Mouse (Mus musculus): ENCODE measurements around the gene Krtap4-7.
"Not testable (repeated sequence)": the region's sequence is repeated elsewhere in the genome, so short reads cannot be mapped to it uniquely, and the experiment has no call there.

Gene Krtap4-7

DNA sequence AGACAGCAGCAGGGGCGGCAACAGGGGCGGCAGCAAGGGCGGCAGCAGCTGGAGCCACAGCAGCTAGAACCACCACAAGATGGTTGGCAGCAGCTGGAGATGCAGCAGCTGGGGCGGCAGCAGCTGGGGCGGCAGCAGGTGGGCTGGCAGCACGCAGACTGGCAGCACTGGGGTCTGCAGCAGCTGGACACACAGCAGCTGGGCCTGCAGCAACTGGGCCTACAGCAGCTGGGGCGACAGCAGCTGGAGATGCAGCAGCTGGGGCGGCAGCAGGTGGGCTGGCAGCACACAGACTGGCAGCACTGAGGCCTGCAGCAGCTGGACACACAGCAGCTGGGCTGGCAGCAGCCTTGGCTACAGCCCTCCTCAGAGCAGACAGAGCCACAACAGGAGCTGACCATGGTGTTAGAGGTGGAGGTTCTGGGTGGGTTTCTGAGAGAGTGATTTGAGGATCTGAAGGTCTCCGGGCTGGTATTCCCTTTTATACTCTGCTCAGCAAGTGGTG is at the start of gene Krtap4-7:
Gene Krtap4-7 (minus strand): TSS at position 455 of the 505 bp plus-strand sequence.
- not testable (repeated sequence) for DNase-seq

DNA sequence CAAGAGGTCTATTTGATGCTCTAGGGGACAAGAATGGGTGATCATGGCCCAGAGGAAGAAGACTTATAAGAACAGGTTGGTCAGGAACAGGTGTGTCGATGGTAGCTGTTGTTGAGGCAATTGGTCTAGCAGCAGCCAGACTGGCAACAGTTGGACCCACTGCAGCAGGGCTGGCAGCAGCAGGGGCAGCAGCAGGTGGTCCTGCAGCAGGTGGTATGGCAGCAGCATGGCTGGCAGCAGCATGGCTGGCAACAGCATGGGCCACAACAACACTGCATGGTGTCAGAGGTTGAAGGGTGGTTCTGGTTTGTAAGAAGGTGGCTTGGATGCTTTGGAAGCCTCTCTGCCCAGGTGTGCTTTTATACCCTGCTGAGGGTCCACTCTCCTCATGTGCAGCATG is 46.6 kb upstream of the Krtap4-7 start, which contains the start of gene Gm14190:
Gene Gm14190 (minus strand): TSS at position 278 of the 400 bp plus-strand sequence.
- DNase-seq: no peak

DNA sequence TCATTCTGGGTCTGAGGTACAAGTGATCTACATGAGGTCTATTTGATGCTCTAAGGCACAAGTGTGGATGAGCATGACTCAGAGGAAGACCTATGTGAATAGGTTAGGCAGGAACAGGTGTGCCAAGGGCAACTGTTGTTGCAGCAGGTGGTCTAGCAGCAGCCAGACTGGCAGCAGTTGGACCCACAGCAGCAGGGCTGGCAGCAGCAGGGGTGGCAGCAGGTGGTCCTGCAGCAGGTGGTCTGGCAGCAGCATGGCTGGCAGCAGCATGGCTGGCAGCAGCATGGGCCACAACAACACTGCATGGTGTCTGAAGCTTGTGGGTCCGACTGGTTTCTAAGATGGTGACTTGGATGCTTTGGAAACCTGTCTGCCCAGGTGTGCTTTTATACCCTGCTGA is 41.3 kb upstream of the Krtap4-7 start:
- DNase-seq: not testable (repeated sequence)

DNA sequence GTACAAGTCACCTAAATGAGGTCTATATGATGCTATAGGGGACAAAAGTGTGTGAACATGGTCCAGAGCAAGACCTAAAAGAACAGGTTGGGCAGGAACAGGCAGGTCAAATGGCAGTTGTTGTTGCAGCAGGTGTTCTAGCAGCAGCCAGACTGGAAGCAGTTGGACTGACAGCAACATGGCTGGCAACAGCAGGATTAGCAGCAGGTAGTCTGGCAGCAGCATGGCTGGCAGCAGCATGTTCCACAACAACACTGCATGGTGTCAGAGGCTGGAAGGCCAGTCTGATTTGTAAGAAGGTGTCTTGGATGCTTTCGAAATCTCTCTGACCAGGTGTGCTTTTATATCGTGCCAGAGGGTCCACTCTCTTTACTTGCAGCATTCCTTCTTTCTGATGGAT is 39.6 kb upstream of the Krtap4-7 start:
- DNase-seq: no peak

DNA sequence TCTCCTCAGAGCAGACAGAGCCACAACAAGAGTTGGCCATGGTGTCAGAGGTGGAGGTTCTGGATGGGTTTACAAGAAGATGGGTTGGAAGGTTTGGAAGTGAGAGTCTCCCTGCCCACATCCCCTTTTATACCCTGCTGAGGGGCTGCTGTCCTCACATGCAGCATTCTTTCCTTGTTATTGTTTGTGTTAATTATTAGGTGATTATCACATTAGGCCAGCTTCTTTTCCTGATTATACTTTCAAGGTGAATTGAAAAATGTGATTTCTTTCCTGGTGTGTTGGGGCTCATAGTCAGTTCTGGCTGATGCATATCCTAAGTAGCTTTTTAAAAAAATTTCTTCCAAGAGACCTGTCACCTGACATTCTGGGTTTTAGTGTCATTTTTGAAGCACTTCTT is 22.0 kb upstream of the Krtap4-7 start, which contains the start of gene Krtap4-6:
Gene Krtap4-6 (minus strand): TSS at position 101 of the 400 bp plus-strand sequence.
- no peak for DNase-seq

DNA sequence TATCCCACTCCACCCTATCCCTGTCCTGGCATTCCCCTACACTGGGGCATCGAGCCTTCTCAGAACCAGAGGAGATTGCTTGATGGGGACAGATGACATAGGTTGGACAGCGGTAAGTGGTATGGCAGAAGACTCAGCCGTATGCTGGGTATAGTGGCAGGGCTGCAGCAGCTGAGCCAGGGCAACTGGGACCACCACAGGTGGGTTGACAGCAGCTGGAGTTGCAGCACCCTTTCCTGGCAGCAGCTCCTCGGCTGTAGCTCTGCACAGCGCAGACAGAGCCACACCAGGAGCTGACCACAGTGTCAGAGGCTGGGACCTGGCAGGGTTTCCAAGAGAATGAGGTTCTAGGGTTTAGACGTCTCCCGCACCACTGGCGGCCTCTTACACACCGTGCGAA is 18.9 kb upstream of the Krtap4-7 start:
- no peak for DNase-seq

DNA sequence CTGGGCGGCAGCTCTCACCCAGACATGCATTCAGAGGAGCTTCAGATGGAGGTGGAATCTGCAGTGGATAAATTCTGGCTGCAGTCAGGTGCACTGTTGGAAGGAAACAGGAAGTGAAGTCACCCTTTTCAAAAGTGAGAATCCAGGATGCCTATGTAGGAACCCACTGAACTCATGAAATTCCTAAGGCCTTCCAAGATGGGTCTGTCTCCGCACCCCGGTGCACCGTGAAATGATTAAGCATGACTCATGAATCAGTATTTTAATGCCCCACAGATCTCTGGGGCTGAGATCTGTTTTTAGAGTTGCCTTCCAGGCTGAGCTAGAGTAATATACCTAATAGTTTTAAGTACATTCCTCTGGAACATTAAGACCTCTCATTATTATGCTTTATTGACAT is 15.4 kb upstream of the Krtap4-7 start:
- DNase-seq: no peak

DNA sequence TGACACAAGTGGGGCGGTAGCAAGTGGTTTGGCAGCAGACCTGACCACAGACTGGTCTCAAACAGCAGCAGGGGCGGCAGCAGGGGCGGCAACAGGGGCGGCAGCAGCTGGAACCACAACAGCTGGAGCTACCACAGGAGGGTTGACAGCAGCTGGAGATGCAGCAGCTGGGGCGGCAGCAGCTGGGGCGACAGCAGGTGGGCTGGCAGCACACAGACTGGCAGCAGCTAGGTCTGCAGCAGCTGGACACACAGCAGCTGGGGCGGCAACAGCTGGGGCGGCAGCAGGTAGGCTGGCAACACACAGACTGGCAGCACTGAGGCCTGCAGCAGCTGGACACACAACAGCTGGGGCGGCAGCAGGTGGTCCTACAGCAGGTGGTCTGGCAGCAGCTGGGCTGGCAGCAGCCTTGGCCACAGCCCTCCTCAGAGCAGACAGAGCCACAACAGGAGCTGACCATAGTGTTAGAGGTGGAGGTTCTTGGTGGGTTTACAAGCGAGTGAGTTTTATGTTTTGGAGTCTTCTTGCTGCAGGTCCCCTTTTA is 14.7 kb upstream of the Krtap4-7 start, which contains the start of gene Gm11563:
Gene Gm11563 (minus strand): TSS at position 494 of the 544 bp plus-strand sequence.
- DNase-seq: not testable (repeated sequence)

DNA sequence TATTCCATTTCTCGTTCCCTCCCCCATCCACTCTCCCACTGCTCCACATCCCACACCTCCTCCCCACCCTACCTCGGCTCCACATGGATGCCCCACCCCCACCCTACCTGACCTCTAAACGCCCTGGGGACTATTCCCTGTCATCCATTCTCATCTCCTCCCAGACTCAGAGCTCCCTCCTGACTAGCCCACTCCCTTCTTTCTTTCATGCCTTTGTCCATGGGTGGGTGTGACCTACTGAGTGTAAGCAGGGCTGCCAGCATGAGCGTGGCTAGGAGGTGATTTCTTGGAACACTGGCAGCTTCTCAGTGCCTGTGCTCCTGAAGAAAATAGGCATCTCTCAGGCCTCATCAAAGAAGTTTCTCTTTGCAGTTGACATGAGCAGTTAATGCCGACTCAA is 13.2 kb upstream of the Krtap4-7 start:
- DNase-seq: no peak

DNA sequence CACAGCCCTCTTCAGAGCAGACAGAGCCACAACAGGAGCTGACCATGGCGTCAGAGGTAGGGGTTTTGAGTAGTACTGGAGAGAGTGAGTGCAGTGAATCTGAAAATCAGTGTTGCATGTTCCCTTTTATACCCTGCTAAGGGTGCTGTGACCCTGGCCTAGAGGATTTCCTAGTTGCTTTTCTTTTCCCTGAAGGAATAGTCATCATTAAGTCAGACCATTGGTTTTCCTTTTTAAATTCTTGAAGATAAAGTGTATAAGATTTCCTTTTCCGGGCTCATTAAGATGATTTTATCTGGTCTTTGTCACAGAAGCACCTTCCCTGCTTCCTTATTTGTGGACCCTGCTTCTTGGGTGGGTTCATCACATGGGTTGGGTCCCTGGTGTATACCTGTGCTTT is 6.2 kb upstream of the Krtap4-7 start, which contains the start of gene Gm11555:
Gene Gm11555 (minus strand): TSS at position 101 of the 400 bp plus-strand sequence.
- no peak for DNase-seq

DNA sequence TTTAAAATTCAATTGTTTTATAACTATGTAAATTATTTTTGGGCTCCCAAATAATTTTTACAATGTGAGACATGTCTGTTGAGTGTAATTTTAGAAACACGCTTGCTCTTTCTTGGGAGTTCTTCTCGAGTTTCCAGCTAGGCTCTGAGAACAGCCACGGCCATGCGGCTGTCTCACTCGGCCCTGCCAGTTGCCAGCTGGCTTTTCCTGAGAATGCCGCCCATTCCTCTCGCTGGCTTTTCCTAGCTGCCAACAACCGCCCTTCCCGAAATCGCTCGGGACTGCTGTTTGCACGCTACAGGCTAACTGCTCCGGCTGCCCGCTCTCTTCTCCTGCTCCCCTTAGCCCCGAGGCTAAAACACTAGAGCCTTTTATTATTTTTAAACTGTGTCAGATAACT is 2.6 kb upstream of the Krtap4-7 start:
- DNase-seq: no peak

DNA sequence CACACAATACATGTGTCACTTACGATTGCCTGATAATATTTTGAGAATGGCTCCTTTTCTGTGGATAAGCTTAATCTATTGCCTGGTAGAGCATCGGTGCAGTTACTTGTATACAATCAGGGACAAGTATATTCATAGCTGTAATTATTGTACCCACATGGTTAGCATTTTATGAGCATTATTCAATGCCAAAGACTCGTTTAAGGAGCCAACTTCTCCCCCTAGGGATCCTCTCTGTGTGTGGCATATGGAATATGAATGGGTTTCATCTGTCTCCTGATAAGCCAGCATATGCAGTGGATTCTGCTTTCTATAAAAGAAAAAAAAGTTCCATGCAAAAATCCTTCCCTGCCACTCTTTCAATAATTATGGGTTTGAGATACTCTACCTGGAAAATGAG is 462 bp upstream of the Krtap4-7 start:
- no peak for DNase-seq

DNA sequence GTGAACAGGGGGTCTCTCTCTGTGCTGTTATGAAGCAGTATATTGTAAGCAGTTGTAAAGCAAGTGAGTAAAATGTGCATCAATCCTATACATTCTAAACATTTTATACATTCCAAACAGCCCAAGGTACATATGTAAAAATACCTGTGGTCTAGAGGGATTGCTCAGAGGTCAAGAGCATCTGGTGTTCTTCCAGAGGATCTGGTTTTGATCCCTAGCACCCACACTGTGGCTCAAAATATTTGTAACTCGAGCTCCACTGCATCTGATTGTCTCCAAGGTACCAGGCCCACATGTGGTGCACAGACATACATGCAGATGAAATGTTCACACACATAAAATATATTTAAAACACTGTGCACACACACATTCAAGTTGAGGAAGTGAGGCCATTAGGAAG is 3.0 kb downstream of the Krtap4-7 start:
- DNase-seq: no peak

DNA sequence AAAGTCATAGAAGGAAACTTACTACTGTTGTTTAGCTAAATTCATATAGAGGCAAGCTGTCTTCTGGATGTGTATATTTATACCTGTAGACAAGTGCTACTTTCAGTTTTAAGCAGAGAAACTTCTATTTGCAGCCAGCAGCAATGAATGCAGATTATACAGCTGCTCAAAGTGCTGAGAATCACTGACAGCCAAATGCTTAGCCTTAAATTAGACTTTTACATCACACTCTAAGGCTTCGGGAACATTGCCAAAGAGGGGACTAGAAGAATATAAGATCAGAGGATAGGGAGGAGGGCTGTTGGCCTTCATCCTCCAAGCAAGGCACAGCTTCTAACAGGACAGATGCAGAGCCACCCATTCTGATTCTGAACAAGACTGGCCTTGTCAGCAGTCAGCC is 6.8 kb downstream of the Krtap4-7 start:
- no peak for DNase-seq

DNA sequence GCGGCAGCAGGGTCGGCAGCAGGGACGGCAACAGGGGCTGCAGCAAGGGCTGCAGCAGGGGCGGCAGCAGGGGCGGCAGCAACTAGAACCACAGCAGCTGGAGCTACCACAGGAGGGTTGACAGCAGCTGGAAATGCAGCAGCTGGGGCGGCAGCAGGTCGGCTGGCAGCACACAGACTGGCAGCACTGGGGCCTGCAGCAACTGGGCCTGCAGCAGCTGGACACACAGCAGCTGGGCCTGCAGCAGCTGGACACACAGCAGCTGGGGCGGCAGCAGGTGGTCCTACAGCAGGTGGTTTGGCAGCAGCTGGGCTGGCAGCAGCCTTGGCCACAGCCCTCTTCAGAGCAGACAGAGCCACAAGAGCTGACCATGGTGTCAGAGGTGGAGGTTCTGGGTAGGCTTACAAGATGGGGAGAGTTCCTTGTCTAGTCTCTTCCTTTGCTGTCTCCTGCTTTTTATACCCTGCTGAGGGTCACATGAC is 9.2 kb downstream of the Krtap4-7 start, which contains the start of gene Krtap4-2:
Gene Krtap4-2 (minus strand): TSS at position 432 of the 482 bp plus-strand sequence.
- no peak for DNase-seq

DNA sequence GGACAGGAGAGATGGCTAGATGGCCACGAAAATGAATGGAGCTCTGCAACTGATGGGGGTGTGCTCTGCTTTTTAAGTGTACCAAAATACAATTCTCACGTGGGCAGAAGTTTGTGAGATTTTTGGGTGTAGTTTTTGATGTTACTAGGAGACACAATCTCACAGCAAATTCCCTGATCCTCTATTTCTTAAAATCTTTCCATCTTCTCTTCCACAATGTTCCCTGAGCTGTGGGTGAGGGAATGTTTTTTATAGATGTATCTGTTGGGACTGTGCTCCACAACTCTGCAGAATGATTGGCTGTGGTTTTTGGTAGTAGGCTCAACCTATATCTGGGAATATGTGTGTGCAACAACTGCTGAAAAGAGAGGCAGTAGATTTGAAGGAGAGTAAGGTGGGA is 10.6 kb downstream of the Krtap4-7 start:
- DNase-seq: no peak

DNA sequence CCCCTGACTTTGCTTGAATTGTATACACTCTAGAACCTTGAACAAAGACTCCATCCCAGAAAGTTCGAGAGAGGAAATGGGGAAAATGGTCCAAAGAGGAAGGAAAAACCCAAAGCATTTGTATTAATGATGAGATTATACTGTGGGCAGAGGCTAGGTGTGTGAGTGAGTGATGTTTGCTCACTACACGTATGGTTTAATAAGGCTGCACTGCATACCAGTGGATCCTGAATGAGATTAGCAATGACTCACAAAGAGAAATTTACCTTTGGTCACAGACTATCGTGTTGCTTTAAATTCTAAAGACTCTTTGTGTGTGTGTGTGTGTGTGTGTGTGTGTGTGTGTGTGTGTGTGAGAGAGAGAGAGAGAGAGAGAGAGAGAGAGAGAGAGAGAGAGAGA is 13.0 kb downstream of the Krtap4-7 start:
- DNase-seq: no peak

DNA sequence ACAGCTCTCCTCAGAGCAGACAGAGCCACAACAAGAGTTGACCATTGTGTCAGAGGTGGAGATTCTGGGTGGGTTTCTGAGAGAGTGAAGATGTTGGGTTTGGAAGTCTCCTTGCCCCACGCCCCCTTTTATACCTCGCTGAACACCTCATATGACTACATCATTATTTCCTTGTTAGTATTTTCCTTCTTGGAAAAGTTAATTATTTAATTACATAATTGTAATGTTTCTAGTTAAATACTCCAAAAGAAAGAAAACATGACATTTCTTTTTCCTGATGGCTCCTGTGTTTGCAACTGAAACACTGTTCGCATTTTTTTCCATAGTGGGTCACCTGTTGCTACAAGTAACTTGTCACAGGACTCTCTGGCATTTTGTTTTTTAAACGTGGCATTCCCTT is 15.8 kb downstream of the Krtap4-7 start, which contains the start of gene Krtap4-1:
Gene Krtap4-1 (minus strand): TSS at position 101 of the 400 bp plus-strand sequence.
- DNase-seq: no peak

DNA sequence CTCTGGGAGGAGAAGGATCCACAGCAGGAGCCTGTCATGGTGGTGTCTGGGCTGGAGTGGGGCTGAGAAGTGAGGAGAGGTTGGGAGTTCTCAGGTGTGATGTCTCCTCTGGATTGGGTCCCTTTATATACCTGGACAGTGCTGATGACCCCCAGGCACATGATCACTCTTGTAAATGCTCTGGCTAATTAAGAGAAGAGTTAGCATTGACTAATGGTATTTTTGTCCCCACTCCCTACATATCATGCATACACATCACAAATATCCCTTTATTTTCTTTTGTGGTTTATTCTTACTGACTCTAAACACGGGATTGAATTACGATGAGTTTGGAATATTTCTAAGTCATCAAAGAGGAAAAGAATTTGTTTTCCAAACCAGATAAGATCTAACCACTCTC is 23.6 kb downstream of the Krtap4-7 start, which contains the start of gene Gm11562:
Gene Gm11562 (minus strand): TSS at position 101 of the 400 bp plus-strand sequence.
- no peak for DNase-seq

DNA sequence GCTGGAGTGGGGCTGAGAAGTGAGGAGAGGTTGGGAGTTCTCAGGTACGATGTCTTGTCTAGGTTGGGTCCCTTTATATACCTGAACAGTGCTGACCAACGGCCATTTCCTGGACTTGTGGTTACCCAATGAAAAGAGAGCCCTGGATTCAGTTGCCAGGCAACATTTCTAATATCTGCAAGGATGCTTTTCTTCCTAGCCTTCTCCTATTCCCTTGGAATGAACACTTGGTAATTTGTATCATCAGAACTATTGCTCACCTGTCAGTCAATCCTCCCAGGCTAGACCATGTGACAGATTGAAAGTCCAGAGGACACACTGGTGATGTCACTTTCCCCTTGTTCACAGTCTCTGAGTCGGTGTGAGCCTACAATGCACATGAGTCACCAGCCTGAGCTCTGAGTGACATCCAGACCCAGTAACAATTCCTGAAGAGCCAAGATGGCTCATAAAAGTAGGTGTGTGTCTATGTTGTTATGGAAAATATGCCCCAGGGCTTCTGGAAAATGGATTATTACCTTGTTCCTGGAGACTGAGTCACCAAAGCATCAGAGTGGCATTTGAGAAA is 29.0 kb downstream of the Krtap4-7 start, which contains the start of gene Krtap2-4:
Gene Krtap2-4 (minus strand): TSS at position 51 of the 568 bp plus-strand sequence.
- no peak for DNase-seq

DNA sequence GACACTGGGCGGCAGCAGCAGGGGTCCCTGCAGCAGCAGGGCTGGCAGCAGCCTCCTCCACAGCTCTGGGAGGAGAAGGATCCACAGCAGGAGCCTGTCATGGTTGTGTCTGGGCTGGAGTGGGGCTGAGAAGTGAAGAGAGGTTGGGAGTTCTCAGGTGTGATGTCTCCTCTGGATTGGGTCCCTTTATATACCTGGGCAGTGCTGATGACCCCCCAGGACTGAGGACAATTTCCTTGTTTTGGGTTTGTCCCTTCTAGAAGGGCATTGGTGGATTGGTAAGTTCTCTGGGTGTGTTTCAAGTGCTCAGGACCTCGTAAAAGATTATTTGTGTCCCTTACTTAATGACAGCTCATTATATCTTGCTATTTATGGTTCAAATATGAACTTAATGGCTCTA is 33.8 kb downstream of the Krtap4-7 start, which contains the start of gene Gm11937:
Gene Gm11937 (minus strand): TSS at position 101 of the 400 bp plus-strand sequence.
- DNase-seq: not testable (repeated sequence)

DNA sequence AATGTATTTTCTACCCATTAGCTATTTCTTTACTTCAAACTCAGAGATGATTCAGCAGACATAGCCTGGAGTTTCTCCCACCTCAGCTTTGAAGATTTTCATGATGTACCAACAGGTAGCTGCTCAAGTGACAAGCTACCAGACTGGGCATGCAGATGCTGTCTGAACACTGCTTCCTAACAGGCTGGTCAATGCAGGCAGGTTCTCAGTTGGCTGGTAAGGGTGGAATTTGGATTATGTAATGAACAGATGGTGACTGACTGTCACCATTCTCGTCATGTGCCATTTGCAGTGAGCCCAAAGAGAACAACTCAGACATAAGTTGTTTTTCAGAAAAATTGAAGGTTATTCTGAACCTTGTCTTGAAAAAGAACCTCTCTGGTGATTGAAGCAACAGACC is 34.8 kb downstream of the Krtap4-7 start:
- DNase-seq: no peak

DNA sequence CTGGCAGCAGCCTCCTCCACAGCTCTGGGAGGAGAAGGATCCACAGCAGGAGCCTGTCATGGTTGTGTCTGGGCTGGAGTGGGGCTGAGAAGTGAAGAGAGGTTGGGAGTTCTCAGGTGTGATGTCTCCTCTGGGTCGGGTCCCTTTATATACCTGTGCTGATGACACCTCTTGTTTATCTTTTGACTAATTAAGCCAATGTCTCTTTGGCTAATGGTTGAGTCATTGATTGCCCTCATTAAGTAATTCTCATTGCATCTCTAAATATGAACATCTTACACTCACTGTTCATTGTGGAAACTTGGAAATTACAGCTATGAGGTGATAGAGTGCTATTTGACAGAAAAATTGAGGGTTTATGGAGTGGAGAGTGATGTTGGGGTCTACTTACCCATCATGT is 40.7 kb downstream of the Krtap4-7 start, which contains the start of gene Gm11938:
Gene Gm11938 (minus strand): TSS at position 101 of the 400 bp plus-strand sequence.
- DNase-seq: not testable (repeated sequence)

DNA sequence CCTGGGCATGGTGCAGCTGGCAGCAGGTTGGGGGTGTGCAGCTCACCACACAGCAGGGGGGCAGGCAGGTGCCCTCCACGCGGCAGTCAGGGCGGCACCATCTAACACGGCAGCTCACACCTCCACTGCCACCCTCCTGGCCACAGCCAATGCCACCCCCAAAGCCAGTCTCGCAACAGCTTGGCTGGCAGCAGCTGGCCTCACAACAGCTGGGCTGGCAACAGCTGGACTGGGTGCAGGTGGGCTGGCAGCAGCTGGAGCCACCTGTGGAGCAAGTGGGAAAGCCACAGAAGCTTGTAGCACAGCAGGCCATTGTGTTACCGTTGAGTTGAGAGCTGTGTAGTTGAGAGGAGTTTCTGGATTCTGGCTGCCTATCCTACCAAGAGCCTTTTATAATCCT is 46.1 kb downstream of the Krtap4-7 start, which contains the start of gene Krtap9-3:
Gene Krtap9-3 (minus strand): TSS at position 364 of the 400 bp plus-strand sequence.
- DNase-seq: not testable (repeated sequence)
